Mouse (Mus musculus): ENCODE results near the gene Inpp5f. TPM values are rescaled to one million over a fixed set of nuclear protein-coding genes. Genes with fewer than 3 reads are reported as not detected.
"Not testable (repeated sequence)": the region's sequence is repeated elsewhere in the genome, so short reads cannot be mapped to it uniquely, and the experiment has no call there.

The Inpp5f gene
- polyA plus RNA-seq, 1 experiment from 2014 or later: 115 TPM

- DNase-seq (ENCODE audit: low spot score, missing footprints): peak; percentile 91
- Histone ChIP-seq H3K27me3 (ENCODE audit: control insufficient read depth, insufficient read depth, low read length) (no peaks in the 10 kb centered on the region), H3K9ac (ENCODE audit: low read length) (peak overlapping the region; percentile 38; the same call in 1 of the 2 replicates), H3K4me1 (ENCODE audit: control insufficient read depth, insufficient read depth, low read length) (peaks cover 17% of the 10 kb centered on the region), H3K27ac (ENCODE audit: low read depth, low read length) (peak overlapping the region; percentile 81), H3K4me2 (no peak overlapping the region), H3K4me3 (ENCODE audit: low read depth, low read length) (no peak overlapping the region), H3K9me3 (ENCODE audit: control insufficient read depth, low read length) (no peaks in the 10 kb centered on the region), H3K36me3 (ENCODE audit: control insufficient read depth, insufficient read depth, low read length) (no peaks in the 10 kb centered on the region)
- WGBS: 5% methylated on average over 9 of the region's 9 CpGs
- ATAC-seq (ENCODE audit: low FRiP score): peak; percentile 77
These were observed 19.6 kb upstream of the Inpp5f start for GRCm38 (mm10) chr7:128591345-128592084.

GRCm38 (mm10) chr7:128592118-128592935 lies 18.8 kb upstream of the Inpp5f start:
- WGBS: 2% methylated on average over 21 of the region's 21 CpGs

GRCm38 (mm10) chr7:128592936-128593241 lies 18.2 kb upstream of the Inpp5f start:
- ATAC-seq (ENCODE audit: low FRiP score): no peak
- no peaks in the 10 kb centered on the region; the same call in 1 of the 2 replicates for H3K9me3 ChIP-seq (ENCODE audit: control insufficient read depth, low read length)
- no peaks in the 10 kb centered on the region for H3K27me3 ChIP-seq (ENCODE audit: control insufficient read depth, insufficient read depth, low read length)
- H3K4me2 ChIP-seq: peak overlapping the region; percentile 40
- peak overlapping the region; percentile 17; the same call in 1 of the 2 replicates for H3K4me3 ChIP-seq (ENCODE audit: low read depth, low read length)
- H3K36me3 ChIP-seq (ENCODE audit: control insufficient read depth, insufficient read depth, low read length): no peaks in the 10 kb centered on the region
- H3K9ac ChIP-seq (ENCODE audit: low read length): peak overlapping the region; percentile 40
- WGBS: 2% methylated on average over 6 of the region's 6 CpGs
- H3K27ac ChIP-seq (ENCODE audit: low read depth, low read length): peak overlapping the region; percentile 81
- DNase-seq (ENCODE audit: low spot score, missing footprints): no peak
- peaks cover 17% of the 10 kb centered on the region for H3K4me1 ChIP-seq (ENCODE audit: control insufficient read depth, insufficient read depth, low read length)

More at GRCm38 (mm10) chr7:128592118-128592935, 18.8 kb upstream of the Inpp5f start:
- peak overlapping the region; percentile 40 for H3K9ac ChIP-seq (ENCODE audit: low read length)
- H3K27me3 ChIP-seq (ENCODE audit: control insufficient read depth, insufficient read depth, low read length): no peaks in the 10 kb centered on the region
- peaks cover 17% of the 10 kb centered on the region for H3K4me1 ChIP-seq (ENCODE audit: control insufficient read depth, insufficient read depth, low read length)
- H3K4me2 ChIP-seq: peak overlapping the region; percentile 40
- H3K9me3 ChIP-seq (ENCODE audit: control insufficient read depth, low read length): no peaks in the 10 kb centered on the region; the same call in 1 of the 2 replicates
- ATAC-seq (ENCODE audit: low FRiP score) (peak; percentile 52; the same call in 1 of the 2 replicates), DNase-seq (ENCODE audit: low spot score, missing footprints) (peak; percentile 93)
- H3K4me3 ChIP-seq (ENCODE audit: low read depth, low read length): peak overlapping the region; percentile 17; the same call in 1 of the 2 replicates
- no peaks in the 10 kb centered on the region for H3K36me3 ChIP-seq (ENCODE audit: control insufficient read depth, insufficient read depth, low read length)
- peak overlapping the region; percentile 81 for H3K27ac ChIP-seq (ENCODE audit: low read depth, low read length)

- Histone ChIP-seq H3K4me2 (no peak overlapping the region), H3K36me3 (ENCODE audit: control insufficient read depth, insufficient read depth, low read length) (no peaks in the 10 kb centered on the region), H3K27ac (ENCODE audit: low read depth, low read length) (no peak overlapping the region), H3K4me1 (ENCODE audit: control insufficient read depth, insufficient read depth, low read length) (peaks cover 16% of the 10 kb centered on the region), H3K9me3 (ENCODE audit: control insufficient read depth, low read length) (no peaks in the 10 kb centered on the region; the same call in 1 of the 2 replicates), H3K4me3 (ENCODE audit: low read depth, low read length) (no peak overlapping the region), H3K27me3 (ENCODE audit: control insufficient read depth, insufficient read depth, low read length) (no peaks in the 10 kb centered on the region), H3K9ac (ENCODE audit: low read length) (no peak overlapping the region)
- ATAC-seq (ENCODE audit: low FRiP score): no peak
- WGBS: 93% methylated on average over 2 of the region's 2 CpGs
- DNase-seq (ENCODE audit: low spot score, missing footprints): no peak
These were observed 14.9 kb upstream of the Inpp5f start for GRCm38 (mm10) chr7:128596274-128596673.

GRCm38 (mm10) chr7:128599072-128599471 lies 12.1 kb upstream of the Inpp5f start:
- no peak for ATAC-seq (ENCODE audit: low FRiP score)
- 85% methylated on average over 5 of the region's 5 CpGs for WGBS
- no peak overlapping the region for H3K4me3 ChIP-seq (ENCODE audit: low read depth, low read length)
- no peaks in the 10 kb centered on the region; the same call in 1 of the 2 replicates for H3K9me3 ChIP-seq (ENCODE audit: control insufficient read depth, low read length)
- no peak overlapping the region for H3K27ac ChIP-seq (ENCODE audit: low read depth, low read length)
- no peak for DNase-seq (ENCODE audit: low spot score, missing footprints)
- no peak overlapping the region for H3K4me2 ChIP-seq
- no peak overlapping the region for H3K9ac ChIP-seq (ENCODE audit: low read length)
- no peaks in the 10 kb centered on the region for H3K36me3 ChIP-seq (ENCODE audit: control insufficient read depth, insufficient read depth, low read length)
- no peaks in the 10 kb centered on the region for H3K27me3 ChIP-seq (ENCODE audit: control insufficient read depth, insufficient read depth, low read length)
- no peaks in the 10 kb centered on the region for H3K4me1 ChIP-seq (ENCODE audit: control insufficient read depth, insufficient read depth, low read length)

GRCm38 (mm10) chr7:128601826-128602225 lies 9.3 kb upstream of the Inpp5f start:
- ATAC-seq (ENCODE audit: low FRiP score) (no peak), DNase-seq (ENCODE audit: low spot score, missing footprints) (peak; percentile 31)
- H3K9me3 ChIP-seq (ENCODE audit: control insufficient read depth, low read length): no peaks in the 10 kb centered on the region; the same call in 1 of the 2 replicates
- H3K4me2 ChIP-seq: no peak overlapping the region
- no peaks in the 10 kb centered on the region for H3K36me3 ChIP-seq (ENCODE audit: control insufficient read depth, insufficient read depth, low read length)
- H3K27ac ChIP-seq (ENCODE audit: low read depth, low read length): no peak overlapping the region
- H3K9ac ChIP-seq (ENCODE audit: low read length): no peak overlapping the region
- H3K4me1 ChIP-seq (ENCODE audit: control insufficient read depth, insufficient read depth, low read length): no peaks in the 10 kb centered on the region
- WGBS: 79% methylated on average over 5 of the region's 5 CpGs
- no peak overlapping the region for H3K4me3 ChIP-seq (ENCODE audit: low read depth, low read length)
- no peaks in the 10 kb centered on the region for H3K27me3 ChIP-seq (ENCODE audit: control insufficient read depth, insufficient read depth, low read length)

- WGBS: 93% methylated on average over 7 of the region's 9 CpGs
- H3K4me3 ChIP-seq (ENCODE audit: low read depth, low read length); H3K4me2 ChIP-seq; H3K27me3 ChIP-seq (ENCODE audit: control insufficient read depth, insufficient read depth, low read length); DNase-seq (ENCODE audit: low spot score, missing footprints); H3K9ac ChIP-seq (ENCODE audit: low read length); H3K4me1 ChIP-seq (ENCODE audit: control insufficient read depth, insufficient read depth, low read length); H3K36me3 ChIP-seq (ENCODE audit: control insufficient read depth, insufficient read depth, low read length); ATAC-seq (ENCODE audit: low FRiP score); H3K9me3 ChIP-seq (ENCODE audit: control insufficient read depth, low read length); H3K27ac ChIP-seq (ENCODE audit: low read depth, low read length): not testable (repeated sequence)
These were observed 1.2 kb upstream of the Inpp5f start for GRCm38 (mm10) chr7:128609936-128610335.

- H3K4me1 ChIP-seq (ENCODE audit: control insufficient read depth, insufficient read depth, low read length): 0 out of 2 replicates have a peak, but pooled peaks cover 2% of the 10 kb centered on the region
- H3K4me3 ChIP-seq (ENCODE audit: low read depth, low read length): peak overlapping the region; percentile 80; the same call in 1 of the 2 replicates
- no peaks in the 10 kb centered on the region for H3K27me3 ChIP-seq (ENCODE audit: control insufficient read depth, insufficient read depth, low read length)
- WGBS: 89% methylated on average over 6 of the region's 6 CpGs
- H3K9ac ChIP-seq (ENCODE audit: low read length): peak overlapping the region; percentile 41; the same call in 1 of the 2 replicates
- DNase-seq (ENCODE audit: low spot score, missing footprints): no peak
- ATAC-seq (ENCODE audit: low FRiP score): no peak; the same call in 1 of the 2 replicates
- no peaks in the 10 kb centered on the region for H3K36me3 ChIP-seq (ENCODE audit: control insufficient read depth, insufficient read depth, low read length)
- H3K27ac ChIP-seq (ENCODE audit: low read depth, low read length): no peak overlapping the region; the same call in 1 of the 2 replicates
- H3K4me2 ChIP-seq: peak overlapping the region; percentile 24; the same call in 1 of the 2 replicates
- H3K9me3 ChIP-seq (ENCODE audit: control insufficient read depth, low read length): no peaks in the 10 kb centered on the region
These were observed 638 bp upstream of the Inpp5f start for GRCm38 (mm10) chr7:128610490-128610889.
